23 mouse cellular contexts compared by ENCODE assay signal in the genomic region with DNA sequence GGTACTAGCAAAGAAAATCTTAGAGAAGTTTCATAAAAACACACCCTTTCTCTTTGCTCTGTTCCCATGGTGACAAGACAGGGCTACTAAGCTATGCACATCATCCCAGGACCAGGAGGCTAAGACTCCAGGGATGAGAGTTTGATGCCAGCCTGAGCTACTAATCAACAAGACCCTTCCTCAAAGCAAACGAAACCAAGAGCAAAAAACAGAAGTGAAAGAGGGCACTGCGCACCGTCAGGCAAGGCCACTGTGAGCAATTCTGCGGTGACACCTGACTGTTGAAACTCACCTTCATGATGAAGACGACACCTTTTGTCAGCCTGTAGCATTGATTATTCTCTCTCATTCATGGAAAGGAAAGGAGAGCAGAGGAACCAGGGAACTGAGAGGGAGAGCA. TPM values are rescaled to one million over a fixed set of nuclear protein-coding genes. Genes with fewer than 3 reads are reported as not detected.
A peak's percentile ranks its signal among the peaks of the same experiment; 100 is the strongest.
DNase-seq lines count a peak whose midpoint lies in the region; ATAC-seq and TF ChIP-seq lines count a peak whose summit lies in the region.
"Had no signal": no experiment of that assay in that cellular context is flagged by ENCODE, and none has a peak within 500 bp of the region (broad histone marks: within the 10 kb centered on the region; RNA-seq: fewer than 3 reads in every experiment).

No protein-coding gene starts in this region.

- H3K4me2 ChIP-seq in CH12.LX (ENCODE audit: insufficient read depth, low read depth, poor library complexity, severe bottlenecking) = no peak overlapping the region
- no peak overlapping the region for H3K4me2 ChIP-seq in hindbrain, embryonic 16.5 days (ENCODE audit: low read length)
- H3K4me2 ChIP-seq: embryonic facial prominence, embryonic 13.5 days; embryonic facial prominence, embryonic 15.5 days; forebrain, embryonic 12.5 days had no signal

- peaks cover 8 to 74% of the 10 kb centered on the region in 2 experiments for H3K36me3 ChIP-seq in CH12.LX (replicated peaks in 1 of 2; ENCODE audit: control insufficient read depth in 1 of 2, insufficient read depth in 1 of 2, low read length in 1 of 2)
- peaks cover 26% of the 10 kb centered on the region for H3K36me3 ChIP-seq in splenic B cell, adult 2 months (ENCODE audit: control insufficient read depth, insufficient read depth, low read length, poor library complexity, severe bottlenecking)
- peaks cover 34% of the 10 kb centered on the region for H3K36me3 ChIP-seq in hindbrain, embryonic 16.5 days (ENCODE audit: control insufficient read depth, insufficient read depth, low read length)

- no peak for TF ChIP-seq CTCF in CH12.LX (conservative IDR thresholded peaks at IDR 0.05 in 1 of 2, IDR thresholded peaks at IDR 0.05 in 1 of 2; ENCODE audit: low read depth in 2 of 2, low read length in 2 of 2)

- no peak for TF ChIP-seq RAD21 in CH12.LX (IDR thresholded peaks at IDR 0.05; ENCODE audit: low read depth, low read length)

- no peak for ATAC-seq in hindbrain, embryonic 16.5 days
- ATAC-seq: CD4-positive, CD25-positive, alpha-beta regulatory T cell, adult 4 months; forebrain, embryonic 14.5 days; forebrain, embryonic 16.5 days had no signal

- WGBS in hindbrain, embryonic 16.5 days = 90% methylated on average over 5 of the region's 5 CpGs

- no peak overlapping the region for H3K27ac ChIP-seq in CH12.LX (ENCODE audit: insufficient read depth, low read depth)
- no peak overlapping the region for H3K27ac ChIP-seq in hindbrain, embryonic 16.5 days (ENCODE audit: low read depth, low read length)
- H3K27ac ChIP-seq: embryonic facial prominence, embryonic 13.5 days; embryonic facial prominence, embryonic 15.5 days; forebrain, embryonic 10.5 days; forebrain, embryonic 12.5 days had no signal

- TF ChIP-seq EP300 in CH12.LX (IDR thresholded peaks at IDR 0.05; ENCODE audit: low read length) = peak; percentile 74

- H3K27me3 ChIP-seq in CH12.LX (replicated peaks) = no peaks in the 10 kb centered on the region
- no peaks in the 10 kb centered on the region for H3K27me3 ChIP-seq in splenic B cell, adult 2 months (ENCODE audit: control insufficient read depth, insufficient read depth, low read length, poor library complexity, severe bottlenecking)
- H3K27me3 ChIP-seq in hindbrain, embryonic 16.5 days (replicated peaks; ENCODE audit: control insufficient read depth, insufficient read depth, low read length) = no peaks in the 10 kb centered on the region
- H3K27me3 ChIP-seq: embryonic facial prominence, embryonic 13.5 days; embryonic facial prominence, embryonic 15.5 days; forebrain, embryonic 12.5 days had no signal

- H3K9me3 ChIP-seq in CH12.LX (replicated peaks; ENCODE audit: low read length) = no peaks in the 10 kb centered on the region
- H3K9me3 ChIP-seq in hindbrain, embryonic 16.5 days (ENCODE audit: control insufficient read depth, low read length) = no peaks in the 10 kb centered on the region
- H3K9me3 ChIP-seq: embryonic facial prominence, embryonic 13.5 days; embryonic facial prominence, embryonic 15.5 days; forebrain, embryonic 10.5 days; forebrain, embryonic 12.5 days had no signal

- DNase-seq in heart, adult 11 months = peak; percentile 73
- no peak for DNase-seq in heart, postnatal 4 days
- no peak for DNase-seq in CH12.LX (ENCODE audit: extremely low read depth)
- DNase-seq in splenic B cell, adult 2 months (ENCODE audit: low read depth, low spot score) = peak; percentile 24
- DNase-seq in urinary bladder, adult 2 months (ENCODE audit: low spot score) = no peak
- DNase-seq: adrenal gland, adult 8-10 months; adrenal gland, postnatal 14 days; adrenal gland, postnatal 36 days; cerebellum, adult 11-12 months; cerebellum, adult 2 months; cerebellum, adult 9-10 months; cerebellum, postnatal 10 days; cerebellum, postnatal 25 days; embryo, embryonic 11 days had no signal

- in situ Hi-C loops in CH12.LX (cut with MboI; ENCODE audit: low pct_ligation_motif_present, low pct_unique_long_range_greater_than_20kb, low sequenced_read_pairs) = loop anchor here (25.0 kb wide), 1 partner anchor 209 kb away; no protein-coding TSS in a partner anchor

- peaks cover 3 to 7% of the 10 kb centered on the region in 2 experiments; a peak in 3 of 4 replicates for H3K4me1 ChIP-seq in CH12.LX (ENCODE audit: control insufficient read depth in 1 of 2, insufficient read depth in 2 of 2)
- H3K4me1 ChIP-seq in hindbrain, embryonic 16.5 days (ENCODE audit: control insufficient read depth, insufficient read depth, low read depth, low read length) = no peaks in the 10 kb centered on the region
- H3K4me1 ChIP-seq: embryonic facial prominence, embryonic 13.5 days; embryonic facial prominence, embryonic 15.5 days; forebrain, embryonic 10.5 days; forebrain, embryonic 12.5 days had no signal

- no peak overlapping the region for H3K9ac ChIP-seq in CH12.LX (ENCODE audit: insufficient read depth, low read depth)
- H3K9ac ChIP-seq in hindbrain, embryonic 16.5 days (ENCODE audit: low read depth, low read length) = no peak overlapping the region
- H3K9ac ChIP-seq: embryonic facial prominence, embryonic 13.5 days; embryonic facial prominence, embryonic 15.5 days; forebrain, embryonic 12.5 days had no signal

- no peaks in the 10 kb centered on the region for H3K79me2 ChIP-seq in CH12.LX (replicated peaks; ENCODE audit: control insufficient read depth, extremely low read depth, insufficient read depth, poor library complexity, severe bottlenecking)

- H3K4me3 ChIP-seq in CH12.LX (replicated peaks in 1 of 3; ENCODE audit: low read depth in 2 of 3, low read length in 2 of 3, poor library complexity in 1 of 3) = no peak overlapping the region
- H3K4me3 ChIP-seq in hindbrain, embryonic 16.5 days (ENCODE audit: low read length) = no peak overlapping the region
- H3K4me3 ChIP-seq: embryonic facial prominence, embryonic 13.5 days; embryonic facial prominence, embryonic 15.5 days; erythroblast, embryonic 14.5 days; forebrain, embryonic 10.5 days; forebrain, embryonic 12.5 days had no signal

- dilution Hi-C loops in CH12.LX (cut with MboI; ENCODE audit: extremely low pct_ligation_motif_present, extremely low pct_unique_long_range_greater_than_20kb, low sequenced_read_pairs) = no loop called here

- TF ChIP-seq POLR2A in CH12.LX (IDR thresholded peaks at IDR 0.05; ENCODE audit: low read depth, low read length) = no peak

TF ChIP-seq in CH12.LX, 34 proteins besides CTCF, POLR2A, EP300 and RAD21:
- 0 out of 2 replicates have a peak, but pooled peaks have one; percentile 19 for TF ChIP-seq BHLHE40 (IDR thresholded peaks at IDR 0.05; ENCODE audit: low read depth, low read length)
- no peak for TF ChIP-seq NRF1 (IDR thresholded peaks at IDR 0.05; ENCODE audit: low read depth, low read length)
- no peak for TF ChIP-seq MAX (IDR thresholded peaks at IDR 0.05; ENCODE audit: low read length)
- 0 out of 2 replicates have a peak, but pooled peaks have one; percentile 28 for TF ChIP-seq TCF12 (IDR thresholded peaks at IDR 0.05; ENCODE audit: low read depth, low read length)
- TF ChIP-seq IRF4 (IDR thresholded peaks at IDR 0.05; ENCODE audit: low read depth, low read length) = peak; percentile 87
- TF ChIP-seq ETS1 (conservative IDR thresholded peaks at IDR 0.05; ENCODE audit: low read depth, low read length) = no peak
- TF ChIP-seq TBP (conservative IDR thresholded peaks at IDR 0.05; ENCODE audit: low read depth, low read length) = no peak
TF ChIP-seq in CH12.LX: peak in this region for 3.

RNA-seq across cellular contexts. Expression of a gene that starts 17.9 kb away (rescaled TPM):
- 10 to 100 TPM; 29.0 to 29.2 TPM for total RNA-seq in heart, postnatal 4 days (2021)
- total RNA-seq in CH12.LX (2012; rRNA removed) (41.9 and 43.7 TPM in 2 replicates), CH12.LX (2014; rRNA removed) (90.5 and 101 TPM in 2 replicates)
- polyA plus RNA-seq in CH12.LX (2012; ENCODE audit: insufficient read length, low read depth) = 66.4 and 72.5 TPM in 2 replicates
- 56.4 and 58.3 TPM in 2 replicates for polyA plus RNA-seq in hindbrain, embryonic 16.5 days (2015; fragmentation: Nextera tagmentation; extraction: Ambion mirVana)
- 21.1 and 25.9 TPM in 2 replicates for polyA plus RNA-seq in urinary bladder, adult 2 months (2012; rRNA removed)

RNA-seq across cellular contexts. Expression of a gene that starts 53.8 kb away (rescaled TPM):
- total RNA-seq in heart, postnatal 4 days (2021) = 10 to 100 TPM; 83.8 to 88.7 TPM
- total RNA-seq in CH12.LX (2012; rRNA removed) = 6.0 and 9.2 TPM in 2 replicates
- total RNA-seq in CH12.LX (2014; rRNA removed) = 9.5 and 11.2 TPM in 2 replicates
- polyA plus RNA-seq in CH12.LX (2012; ENCODE audit: insufficient read length, low read depth) = 6.5 and 7.2 TPM in 2 replicates
- 23.1 and 23.5 TPM in 2 replicates for polyA plus RNA-seq in hindbrain, embryonic 16.5 days (2015; fragmentation: Nextera tagmentation; extraction: Ambion mirVana)
- 84.3 and 96.2 TPM in 2 replicates for polyA plus RNA-seq in urinary bladder, adult 2 months (2012; rRNA removed)

Comparison
In these comparisons a context has a peak if more than half of its experiments do, and no peak if none do; other contexts are left out.
1. DNase-seq: peak in heart, adult 11 months (single experiment) and splenic B cell, adult 2 months (single experiment); none in heart, postnatal 4 days (single experiment), CH12.LX (single experiment) and urinary bladder, adult 2 months (single experiment).